Mouse (Mus musculus): ENCODE measurements around the gene Pde4d.

Gene Pde4d

GRCm38 (mm10) chr13:109708326-109708725 lies 1258.6 kb downstream of the Pde4d start:
- in situ Hi-C loops (cut with MboI; ENCODE audit: low pct_unique_long_range_greater_than_20kb in 1 of 2, low sequenced_read_pairs in 2 of 2, unreplicated experiment in 1 of 2): no loop called here

GRCm38 (mm10) chr13:109714581-109714980 lies 1264.8 kb downstream of the Pde4d start:
- in situ Hi-C loops (cut with MboI; ENCODE audit: low pct_unique_long_range_greater_than_20kb in 1 of 2, low sequenced_read_pairs in 2 of 2, unreplicated experiment in 1 of 2): no loop called here

GRCm38 (mm10) chr13:109715321-109715720 lies 1265.6 kb downstream of the Pde4d start:
- in situ Hi-C loops (cut with MboI; ENCODE audit: low pct_unique_long_range_greater_than_20kb in 1 of 2, low sequenced_read_pairs in 2 of 2, unreplicated experiment in 1 of 2): no loop called here

- in situ Hi-C loops (cut with MboI; ENCODE audit: low pct_unique_long_range_greater_than_20kb in 1 of 2, low sequenced_read_pairs in 2 of 2, unreplicated experiment in 1 of 2): no loop called here
Measured at GRCm38 (mm10) chr13:109720127-109720713, 1270.5 kb downstream of the Pde4d start.

GRCm38 (mm10) chr13:109722237-109723119 lies 1272.7 kb downstream of the Pde4d start:
- in situ Hi-C loops (cut with MboI; ENCODE audit: low pct_unique_long_range_greater_than_20kb in 1 of 2, low sequenced_read_pairs in 2 of 2, unreplicated experiment in 1 of 2): no loop called here

- in situ Hi-C loops (cut with MboI; ENCODE audit: low pct_unique_long_range_greater_than_20kb in 1 of 2, low sequenced_read_pairs in 2 of 2, unreplicated experiment in 1 of 2): loop anchor here in 1 of 2 experiments (25.0 kb wide), 1 partner anchor 490 kb away; no protein-coding TSS in a partner anchor
Measured at GRCm38 (mm10) chr13:109727346-109727745, 1277.6 kb downstream of the Pde4d start.

DNA sequence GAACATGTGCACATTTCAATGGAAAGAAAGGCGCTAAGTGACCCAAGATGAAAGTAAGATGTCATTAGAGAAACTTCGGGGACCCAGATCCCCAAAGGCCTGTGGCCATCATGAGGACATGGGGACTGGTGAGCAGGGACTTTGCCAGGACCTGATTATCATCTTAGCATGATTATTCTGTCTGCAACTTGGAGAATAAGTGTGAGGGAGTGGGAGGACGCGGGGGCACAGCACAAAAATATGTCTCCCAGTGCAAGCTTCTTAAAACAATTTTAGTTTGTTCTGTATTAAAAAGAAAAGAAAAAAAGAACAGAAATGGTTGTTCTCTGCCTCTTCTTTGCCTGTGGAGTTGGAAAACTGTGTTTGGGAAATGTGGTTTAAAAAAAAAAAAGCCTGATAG lies 1279.9 kb downstream of the Pde4d start:
- in situ Hi-C loops (cut with MboI; ENCODE audit: low pct_unique_long_range_greater_than_20kb in 1 of 2, low sequenced_read_pairs in 2 of 2, unreplicated experiment in 1 of 2): loop anchor here (5.0 to 25.0 kb wide), 4 partner anchors 112 to 495 kb away; no protein-coding TSS in a partner anchor

DNA sequence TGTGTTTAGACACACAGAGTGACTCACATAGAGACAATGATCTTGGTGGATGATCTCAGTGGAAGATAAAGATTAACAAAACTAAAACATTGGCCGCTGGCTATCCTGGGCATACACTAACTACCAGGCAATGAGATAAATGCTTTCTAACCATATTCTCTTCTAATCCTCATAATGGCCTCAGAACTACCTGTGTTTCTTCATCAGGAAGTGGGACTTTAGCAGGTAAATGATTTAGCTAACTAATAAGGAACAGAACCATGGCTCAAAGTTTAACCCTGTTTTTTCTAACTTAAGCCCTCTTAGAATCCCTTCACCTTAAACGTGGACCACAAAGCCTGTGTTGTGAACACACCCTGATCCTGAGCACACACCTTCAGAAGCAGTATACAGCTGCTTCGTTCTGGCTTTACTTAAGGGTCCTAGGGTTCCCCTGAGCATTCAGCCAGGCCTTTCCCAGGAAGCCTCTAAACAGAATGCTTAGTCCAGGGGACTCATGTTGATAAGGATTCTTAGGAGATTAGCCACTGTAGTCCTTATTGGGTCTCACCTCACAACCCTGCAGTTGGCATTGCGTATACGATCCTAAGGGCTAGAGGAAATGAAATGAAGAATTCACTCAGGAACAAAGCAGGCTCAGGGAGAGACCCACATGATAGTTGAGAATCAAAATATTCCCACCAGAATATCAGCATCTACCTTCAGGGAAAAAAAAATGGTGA lies 1283.1 kb downstream of the Pde4d start:
- in situ Hi-C loops (cut with MboI; ENCODE audit: low pct_unique_long_range_greater_than_20kb in 1 of 2, low sequenced_read_pairs in 2 of 2, unreplicated experiment in 1 of 2): loop anchor here (5.0 to 25.0 kb wide), 4 partner anchors 116 to 498 kb away; no protein-coding TSS in a partner anchor

GRCm38 (mm10) chr13:109736290-109737078 lies 1286.7 kb downstream of the Pde4d start:
- in situ Hi-C loops (cut with MboI; ENCODE audit: low pct_unique_long_range_greater_than_20kb in 1 of 2, low sequenced_read_pairs in 2 of 2, unreplicated experiment in 1 of 2): loop anchor here (10.0 to 25.0 kb wide), 3 partner anchors 122 to 502 kb away; no protein-coding TSS in a partner anchor

- in situ Hi-C loops (cut with MboI; ENCODE audit: low pct_unique_long_range_greater_than_20kb in 1 of 2, low sequenced_read_pairs in 2 of 2, unreplicated experiment in 1 of 2): loop anchor here in 1 of 2 experiments (25.0 kb wide), 1 partner anchor 509 kb away; no protein-coding TSS in a partner anchor
Measured at GRCm38 (mm10) chr13:109746492-109746891, 1296.7 kb downstream of the Pde4d start.

DNA sequence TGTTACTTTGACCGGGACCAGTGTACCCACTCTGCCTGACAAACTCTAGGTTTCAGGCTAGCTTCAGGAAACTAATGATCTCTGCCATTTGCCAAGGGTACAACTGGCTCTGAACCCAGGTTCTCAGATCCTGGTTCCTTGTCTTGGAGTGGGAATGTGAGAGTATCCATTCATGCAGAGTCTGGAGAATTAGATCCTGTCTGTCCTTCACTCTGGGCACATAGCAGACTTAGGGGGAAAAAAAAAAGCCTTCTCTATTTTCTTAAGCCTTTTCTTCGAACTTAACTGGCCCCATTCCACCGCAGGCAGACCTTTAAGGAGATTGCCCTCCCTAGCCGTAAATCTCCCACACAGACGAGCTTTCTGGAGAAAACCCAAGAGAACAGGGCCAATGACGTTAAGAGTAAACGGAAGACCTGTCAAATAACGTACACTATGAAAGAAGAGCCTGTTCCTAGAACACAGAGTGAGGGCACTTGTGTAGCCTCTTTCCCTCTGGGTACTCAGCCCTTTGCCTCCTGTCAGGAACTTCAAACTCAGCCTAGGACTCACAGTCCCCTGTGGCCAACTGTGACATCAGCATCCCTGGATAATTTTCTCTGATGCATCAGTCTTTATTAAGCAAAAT lies 1302.6 kb downstream of the Pde4d start:
- in situ Hi-C loops (cut with MboI; ENCODE audit: low pct_unique_long_range_greater_than_20kb in 1 of 2, low sequenced_read_pairs in 2 of 2, unreplicated experiment in 1 of 2): no loop called here

- in situ Hi-C loops (cut with MboI; ENCODE audit: low pct_unique_long_range_greater_than_20kb in 1 of 2, low sequenced_read_pairs in 2 of 2, unreplicated experiment in 1 of 2): no loop called here
Measured at GRCm38 (mm10) chr13:109756854-109757253, 1307.1 kb downstream of the Pde4d start.

- in situ Hi-C loops (cut with MboI; ENCODE audit: low pct_unique_long_range_greater_than_20kb in 1 of 2, low sequenced_read_pairs in 2 of 2, unreplicated experiment in 1 of 2): no loop called here
Measured at GRCm38 (mm10) chr13:109759201-109759600, 1309.5 kb downstream of the Pde4d start.

DNA sequence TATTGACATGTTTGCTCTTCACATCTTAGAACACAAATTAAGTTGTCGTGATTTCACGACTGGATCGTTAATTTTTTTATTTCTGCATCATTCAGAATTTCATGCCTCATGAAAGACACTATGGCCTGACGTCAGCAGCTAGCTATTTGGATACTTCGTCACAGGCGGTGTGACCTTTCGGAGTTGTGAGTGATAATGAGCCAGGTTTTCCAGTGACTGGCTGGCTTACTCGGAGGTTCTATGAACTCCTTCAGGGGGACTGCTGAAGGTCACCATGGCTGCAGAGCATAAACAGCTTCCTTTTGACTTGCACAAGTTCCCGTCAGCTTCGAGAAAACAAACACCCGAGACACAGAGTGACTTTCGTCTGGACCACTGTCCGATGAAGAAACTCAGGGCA lies 1311.3 kb downstream of the Pde4d start:
- in situ Hi-C loops (cut with MboI; ENCODE audit: low pct_unique_long_range_greater_than_20kb in 1 of 2, low sequenced_read_pairs in 2 of 2, unreplicated experiment in 1 of 2): no loop called here

GRCm38 (mm10) chr13:109774791-109775190 lies 1325.0 kb downstream of the Pde4d start:
- in situ Hi-C loops (cut with MboI; ENCODE audit: low pct_unique_long_range_greater_than_20kb in 1 of 2, low sequenced_read_pairs in 2 of 2, unreplicated experiment in 1 of 2): loop anchor here (10.0 kb wide), 3 partner anchors 140 to 250 kb away; no protein-coding TSS in a partner anchor

DNA sequence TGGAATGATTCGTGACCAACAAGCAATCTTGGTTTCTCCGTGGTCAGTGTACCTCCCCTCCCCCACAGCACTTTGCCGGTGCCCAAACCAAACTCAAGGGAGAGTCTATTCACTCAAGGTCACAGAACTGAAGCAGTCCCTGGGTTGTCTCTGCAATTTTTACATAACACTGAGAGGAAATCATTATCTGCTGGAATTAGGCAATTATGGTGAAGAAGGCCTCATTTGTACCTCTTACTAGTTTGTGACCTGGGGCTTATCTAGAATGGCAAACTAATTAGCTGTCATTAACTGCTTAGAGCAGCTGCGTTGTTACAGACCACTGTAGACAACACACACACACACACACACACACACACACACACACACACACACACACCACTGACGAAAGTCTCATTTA lies 1325.4 kb downstream of the Pde4d start:
- in situ Hi-C loops (cut with MboI; ENCODE audit: low pct_unique_long_range_greater_than_20kb in 1 of 2, low sequenced_read_pairs in 2 of 2, unreplicated experiment in 1 of 2): loop anchor here (10.0 kb wide), 3 partner anchors 140 to 250 kb away; no protein-coding TSS in a partner anchor

DNA sequence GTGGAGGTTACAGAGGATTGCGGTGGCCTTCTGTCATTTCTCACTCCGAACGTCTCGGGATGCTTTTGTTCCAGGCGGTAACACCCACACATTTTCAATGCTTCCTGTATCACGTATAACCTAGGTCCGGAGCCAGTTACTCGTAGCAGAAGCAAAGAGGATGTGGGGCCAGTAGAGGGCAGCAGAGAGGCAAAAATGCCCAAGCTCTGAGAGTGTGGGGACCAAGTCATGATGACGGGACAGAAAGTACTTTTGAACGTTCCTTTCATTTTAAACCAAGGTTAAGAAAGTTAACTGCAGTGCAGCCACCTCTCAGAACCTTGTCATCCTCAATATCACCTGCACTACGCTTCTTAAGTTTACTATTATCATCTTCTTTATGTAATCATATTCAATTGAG lies 1326.4 kb downstream of the Pde4d start:
- in situ Hi-C loops (cut with MboI; ENCODE audit: low pct_unique_long_range_greater_than_20kb in 1 of 2, low sequenced_read_pairs in 2 of 2, unreplicated experiment in 1 of 2): loop anchor here (10.0 kb wide), 3 partner anchors 139 to 249 kb away; no protein-coding TSS in a partner anchor
